Mouse (Mus musculus) megakaryocyte-erythroid progenitor cell, adult 5-6 weeks (primary cell): Measurements from ENCODE around the gene Tubg2. TPM values are rescaled to one million over a fixed set of nuclear protein-coding genes. Genes with fewer than 3 reads are reported as not detected.

ENCODE experiments used
- ATAC-seq: replicated peaks from 2 replicates; pipeline ENCODE4 v1.8.0; 2016; ENCODE audit warnings: mild to moderate bottlenecking, inconsistent platforms; ENCODE audit not compliant: severe bottlenecking, poor library complexity, low FRiP score, low TSS enrichment
- total RNA-seq, 2 experiments: library from RNA; stranded (forward) in 1 of 2; stranded (reverse) in 1 of 2; fragments of 200-1000, 215-1000 nt in 1 of 2; fragments of >200 nt in 1 of 2; fragmentation: Nextera tagmentation in 1 of 2; gene quantifications; 2 replicates each; pipeline ENCODE4 v1.2.3; 2014 to 2017

The Tubg2 gene
- total RNA-seq, 2 experiments from 2014 or later, result not detected

DNA sequence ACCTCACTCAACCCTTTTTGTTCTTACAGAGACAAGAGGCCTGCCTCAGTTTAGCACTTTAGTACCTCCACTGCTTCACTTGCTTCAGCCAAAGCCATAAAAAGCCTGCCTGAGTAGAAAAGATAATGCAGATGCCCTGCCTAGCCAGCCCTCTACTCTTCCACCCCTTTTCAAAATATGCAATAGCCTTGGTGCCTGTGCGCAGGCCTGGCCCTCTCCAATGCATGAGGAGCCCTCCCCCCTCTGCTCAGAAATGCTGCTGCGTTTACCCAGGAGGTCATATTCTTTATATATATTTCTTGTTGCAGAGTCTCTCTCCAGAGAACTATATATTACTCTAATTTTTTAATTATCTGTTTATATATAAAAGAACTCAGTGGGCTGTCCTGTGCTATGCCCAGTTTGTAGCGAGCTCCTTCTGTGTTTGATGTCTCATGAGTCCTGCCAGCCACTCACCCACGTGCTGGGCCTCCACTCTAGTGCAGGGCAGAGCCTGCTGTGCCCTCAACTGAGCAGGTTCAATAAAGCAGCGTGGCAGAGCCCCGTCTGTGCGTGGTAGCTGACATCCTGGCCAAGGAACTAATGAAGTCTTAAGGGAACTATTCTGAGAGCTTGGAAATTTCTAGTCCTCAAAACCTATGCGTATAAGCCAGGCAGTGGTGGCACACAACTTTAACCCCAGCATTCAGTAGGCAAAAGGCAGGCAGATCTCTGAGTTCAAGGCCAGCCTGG is 34.6 kb downstream of the Tubg2 start:
- ATAC-seq, result peak; percentile 75

DNA sequence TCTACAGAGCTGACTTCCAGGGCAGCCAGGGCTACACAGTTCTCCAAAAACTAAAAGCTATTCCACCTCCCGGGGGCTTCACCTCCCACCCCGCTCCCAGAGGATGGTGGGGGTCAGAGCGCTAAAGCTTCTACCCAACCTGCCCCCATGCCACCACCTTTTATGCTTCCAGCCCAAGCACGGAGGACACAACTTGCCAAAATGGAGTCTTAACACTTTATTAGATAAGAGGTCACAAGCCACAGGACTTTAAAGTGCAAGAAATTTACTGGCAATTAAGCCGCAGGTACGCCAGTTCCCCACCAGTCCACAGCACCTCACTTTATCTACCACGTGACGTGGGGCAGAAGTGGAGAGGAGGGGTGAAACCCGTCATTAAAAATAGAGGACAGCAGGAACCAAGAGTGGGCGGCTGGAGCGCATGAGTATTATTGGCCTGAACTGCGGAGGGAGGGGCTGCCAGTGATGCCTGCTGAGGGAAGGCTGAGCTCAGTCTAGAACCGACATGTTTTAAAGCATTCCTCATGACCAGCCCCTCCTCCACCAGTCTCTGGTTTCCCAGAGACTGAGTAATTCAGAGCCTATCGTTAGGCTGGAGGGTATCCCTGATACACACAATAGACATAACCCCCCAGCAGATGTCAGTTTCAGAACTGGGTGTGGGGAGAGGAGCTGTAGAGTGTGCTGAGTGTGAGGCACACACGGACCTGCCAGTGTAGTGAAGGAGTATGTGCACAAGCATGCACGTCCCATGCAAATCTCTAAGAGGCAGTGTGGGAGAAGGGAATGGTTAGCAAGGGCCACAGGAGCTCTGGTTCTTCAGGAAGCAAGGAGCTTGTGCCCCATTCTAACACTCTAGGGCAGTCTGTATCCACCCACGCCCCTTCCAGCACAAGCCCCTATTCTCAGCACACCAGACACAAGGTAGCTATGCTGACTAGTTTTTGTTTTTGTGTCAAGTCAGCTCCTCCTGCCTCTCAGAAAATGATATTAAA is 35.5 kb downstream of the Tubg2 start:
- ATAC-seq, result no peak

DNA sequence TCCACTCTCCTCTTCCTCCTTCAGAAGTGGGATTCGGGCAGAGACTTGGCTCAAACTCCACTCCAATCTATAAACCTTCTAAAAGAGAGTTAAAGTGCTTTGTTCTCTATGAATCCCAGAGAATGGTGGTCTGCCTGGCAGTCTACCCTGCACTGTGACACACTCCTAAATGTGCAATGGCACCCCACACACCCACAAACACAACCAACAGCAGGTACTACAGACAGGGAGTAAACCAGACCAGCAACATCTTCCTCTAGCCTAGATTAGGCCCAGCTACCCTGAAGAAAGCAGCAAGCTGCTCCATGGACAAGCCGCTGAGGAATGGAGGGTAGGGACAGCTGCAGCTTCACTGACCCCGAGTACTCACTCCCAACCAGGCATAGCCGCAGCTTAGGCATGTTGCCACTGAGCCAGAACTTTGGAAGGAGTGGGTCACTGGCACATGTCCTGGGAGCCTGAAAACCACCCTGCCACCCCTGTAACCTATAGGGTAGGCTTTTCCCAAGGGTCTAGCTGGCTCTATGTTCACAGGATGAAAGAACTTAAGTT is 36.3 kb downstream of the Tubg2 start:
- ATAC-seq, result no peak

DNA sequence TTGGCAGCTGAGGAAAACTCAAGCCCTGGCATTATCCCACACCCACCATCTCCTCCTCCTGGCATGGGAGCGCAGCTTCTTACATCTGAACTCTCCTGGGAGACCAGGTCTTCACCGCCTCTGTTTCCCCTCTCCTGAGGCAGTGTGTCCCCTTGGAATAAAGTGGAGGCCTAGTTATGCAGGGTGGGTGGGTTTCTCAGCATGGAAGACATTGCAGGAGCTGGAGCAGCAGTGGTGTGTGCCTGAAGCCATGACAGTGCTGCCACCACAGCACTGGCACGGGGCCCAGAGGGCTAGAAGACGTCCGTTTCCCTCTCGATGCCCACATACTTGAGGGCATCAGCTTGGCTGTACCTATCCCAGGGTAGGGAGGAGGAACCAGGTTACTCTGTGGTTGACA is 36.9 kb downstream of the Tubg2 start:
- no peak for ATAC-seq

DNA sequence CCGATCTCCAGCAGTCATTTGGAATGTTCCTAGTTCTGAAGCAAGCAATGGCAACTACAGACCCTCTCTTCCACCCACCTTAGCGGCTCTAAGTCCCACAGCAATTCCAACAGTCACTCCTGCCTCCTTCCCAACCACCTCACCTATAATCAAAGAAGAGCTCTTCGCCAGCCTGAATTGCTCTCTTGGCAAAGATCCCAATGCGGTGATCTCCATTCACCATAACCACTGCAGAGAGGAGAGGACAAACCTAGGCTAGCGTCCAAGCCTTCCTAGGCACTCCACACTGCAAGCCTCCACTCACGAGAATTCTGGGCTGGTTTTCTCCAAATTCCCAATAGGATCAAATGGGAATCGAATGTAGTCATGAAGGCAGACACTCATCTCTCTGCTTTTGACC is 37.4 kb downstream of the Tubg2 start:
- ATAC-seq, result no peak

DNA sequence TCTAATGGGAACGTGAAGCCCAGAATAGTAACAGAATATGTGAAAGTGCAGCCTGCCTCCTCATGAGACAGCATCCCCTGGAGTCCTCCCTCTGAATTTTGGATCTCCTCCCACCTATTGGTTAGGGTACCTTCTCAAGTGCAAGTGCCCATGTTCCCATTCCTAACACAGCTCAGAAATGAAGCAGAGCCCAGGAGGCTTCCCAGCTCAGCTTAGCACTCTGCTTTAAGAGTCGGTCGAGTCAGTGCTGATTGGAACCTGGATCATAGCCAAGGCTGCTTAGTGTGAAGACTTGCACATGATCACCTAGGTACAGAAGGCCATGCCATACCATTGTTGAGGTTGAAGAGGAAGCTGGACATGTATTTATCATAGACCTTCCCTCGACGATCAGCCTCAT is 38.4 kb downstream of the Tubg2 start:
- ATAC-seq, result no peak

DNA sequence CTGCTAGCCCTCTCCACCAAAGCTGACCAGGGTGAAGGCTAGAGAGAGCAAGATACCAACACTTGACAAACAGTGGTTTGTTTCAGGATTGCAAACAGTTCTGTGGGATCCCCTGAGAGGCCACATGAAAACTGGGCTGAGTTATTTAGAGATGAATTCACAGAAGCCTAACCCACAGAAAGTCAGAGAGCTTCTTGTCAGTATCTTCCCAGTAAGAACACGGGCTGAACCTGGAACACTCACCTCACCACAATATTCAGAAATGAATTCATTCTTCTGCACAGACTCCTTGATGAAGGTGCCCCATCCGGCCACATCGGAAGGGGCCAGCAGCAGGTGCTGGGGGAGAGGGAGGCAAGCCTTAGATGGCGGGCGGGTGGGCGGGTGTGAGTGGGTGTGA is 38.9 kb downstream of the Tubg2 start:
- no peak for ATAC-seq

DNA sequence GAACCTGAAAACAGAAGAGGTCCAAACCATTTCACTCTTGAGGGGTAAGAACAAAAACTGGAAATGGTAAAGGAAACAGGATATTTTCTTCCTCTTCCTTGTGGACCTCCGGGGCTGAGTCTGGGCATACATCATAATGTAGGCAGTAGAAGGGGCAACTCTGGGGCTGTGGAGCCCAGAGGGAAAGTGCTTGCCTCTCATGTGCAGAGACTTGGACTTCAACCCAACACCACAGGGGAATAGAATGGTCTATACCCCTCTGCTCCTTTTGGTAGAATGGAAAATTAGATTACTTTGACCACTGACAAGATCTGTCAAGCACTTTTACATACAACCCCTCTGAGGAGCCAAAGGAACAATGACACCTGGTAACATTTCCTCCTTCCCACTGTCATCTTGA is 39.4 kb downstream of the Tubg2 start:
- no peak for ATAC-seq

DNA sequence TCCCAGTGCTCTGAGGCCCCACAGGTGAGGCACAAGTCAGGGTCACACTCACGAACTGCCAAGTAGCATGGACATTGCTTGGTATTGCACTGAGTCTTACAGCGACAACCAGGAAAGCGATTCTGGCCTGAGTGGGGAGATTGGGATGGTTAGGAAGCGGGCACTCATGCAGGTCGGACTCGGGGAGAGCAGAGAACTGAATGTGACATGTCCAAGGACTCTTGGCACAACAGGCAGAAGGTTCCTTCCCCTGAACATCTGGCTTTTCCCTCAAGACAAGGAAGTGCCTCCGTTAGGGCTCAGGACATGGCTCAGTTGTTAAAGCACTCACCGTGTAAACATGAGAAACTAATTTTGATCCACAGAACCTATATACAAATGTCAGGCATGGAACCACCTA is 39.9 kb downstream of the Tubg2 start:
- ATAC-seq, result no peak

DNA sequence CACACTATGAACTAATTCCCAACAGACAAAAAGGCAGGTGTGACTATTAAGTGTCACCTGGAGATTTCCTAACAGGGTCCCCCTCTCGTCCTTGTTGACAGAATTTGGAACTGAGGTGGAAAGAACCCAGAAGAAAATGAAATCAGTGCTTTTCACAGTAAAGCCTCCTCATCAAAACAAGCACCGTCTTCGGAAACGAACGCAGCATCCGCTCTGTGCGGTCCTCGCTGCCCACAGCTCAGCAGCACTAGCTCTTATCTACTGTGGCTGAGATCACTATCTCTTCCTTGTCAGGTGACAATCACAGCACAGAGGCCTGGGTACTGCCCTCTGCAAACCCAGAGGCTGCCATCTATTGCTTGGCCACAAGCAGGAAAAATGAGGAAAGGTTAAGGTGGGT is 40.5 kb downstream of the Tubg2 start:
- no peak for ATAC-seq

DNA sequence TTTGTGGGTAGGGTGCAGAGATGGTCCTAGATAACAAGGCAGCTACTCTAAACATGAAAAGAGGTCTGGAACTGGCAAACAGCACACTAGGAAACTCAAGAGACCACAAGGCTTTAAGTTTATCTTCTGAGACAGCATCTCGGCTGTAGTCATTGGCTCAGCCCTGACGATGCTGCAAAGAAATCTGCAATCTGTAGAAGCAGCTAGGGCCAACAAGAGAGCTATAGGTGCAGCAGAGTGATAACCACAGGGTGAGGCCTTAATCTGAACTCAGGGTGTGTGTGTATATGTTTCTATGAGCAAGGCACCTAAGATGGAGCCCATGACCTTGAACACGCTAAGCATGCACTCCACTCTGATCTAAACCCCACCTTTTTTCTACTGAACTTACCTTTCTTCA is 43.8 kb downstream of the Tubg2 start:
- ATAC-seq, result peak; percentile 79

DNA sequence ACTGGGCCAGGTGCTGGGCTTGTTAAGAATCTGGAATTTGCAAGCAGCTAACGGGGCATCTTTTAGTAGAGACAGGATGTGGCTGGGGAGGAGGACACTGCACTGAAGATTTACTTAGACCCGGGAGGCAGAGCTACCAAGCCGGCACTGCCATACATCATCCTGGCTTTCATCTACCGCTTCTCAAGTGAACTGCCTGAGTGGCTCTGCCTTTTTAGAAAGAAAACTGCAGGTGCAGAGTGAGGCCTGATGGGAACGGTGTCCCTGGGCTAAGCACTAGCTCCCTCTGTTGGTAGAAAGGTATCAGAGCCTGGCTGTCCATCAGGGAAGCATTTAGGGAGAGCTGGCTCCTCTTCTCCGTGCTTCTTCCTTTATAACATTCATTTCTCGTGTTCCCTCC is 45.3 kb downstream of the Tubg2 start:
- peak; percentile 70 for ATAC-seq

Other genes starting within 250 kb of the Tubg2 start
- 16.7 and 20.2 TPM in 2 replicates for gene Stat3, start 216.4 kb upstream of the Tubg2 start, total RNA-seq (2014; fragmentation: Nextera tagmentation)
- 20.3 and 50.3 TPM in 2 replicates for gene Stat3, start 216.4 kb upstream of the Tubg2 start, total RNA-seq (2017)
- 2.4 and 3.7 TPM in 2 replicates for gene Cavin1, start 185.0 kb upstream of the Tubg2 start, total RNA-seq (2014; fragmentation: Nextera tagmentation)
- gene Cavin1, start 185.0 kb upstream of the Tubg2 start, total RNA-seq (2017), result 3.8 and 6.1 TPM in 2 replicates
- 65.0 and 67.0 TPM in 2 replicates for gene Atp6v0a1, start 146.5 kb upstream of the Tubg2 start, total RNA-seq (2014; fragmentation: Nextera tagmentation)
- 32.0 and 71.5 TPM in 2 replicates for gene Atp6v0a1, start 146.5 kb upstream of the Tubg2 start, total RNA-seq (2017)
- 1.5 and 4.3 TPM in 2 replicates for gene Naglu, start 85.9 kb upstream of the Tubg2 start, total RNA-seq (2014; fragmentation: Nextera tagmentation)
- 3.1 and 4.5 TPM in 2 replicates for gene Naglu, start 85.9 kb upstream of the Tubg2 start, total RNA-seq (2017)
- gene Hsd17b1, start 77.5 kb upstream of the Tubg2 start, total RNA-seq (2014; fragmentation: Nextera tagmentation), result not detected in 2 replicates
- gene Hsd17b1, start 77.5 kb upstream of the Tubg2 start, total RNA-seq (2017), result not detected in 2 replicates
- 27.3 and 30.7 TPM in 2 replicates for gene Coasy, start 73.3 kb upstream of the Tubg2 start, total RNA-seq (2014; fragmentation: Nextera tagmentation)
- gene Coasy, start 73.3 kb upstream of the Tubg2 start, total RNA-seq (2017), result 15.1 and 17.2 TPM in 2 replicates
- 46.8 and 53.3 TPM in 2 replicates for gene Mlx, start 68.6 kb upstream of the Tubg2 start, total RNA-seq (2014; fragmentation: Nextera tagmentation)
- gene Mlx, start 68.6 kb upstream of the Tubg2 start, total RNA-seq (2017), result 34.5 and 74.8 TPM in 2 replicates
- gene Psmc3ip, start 60.5 kb upstream of the Tubg2 start, total RNA-seq (2014; fragmentation: Nextera tagmentation), result 26.2 and 65.9 TPM in 2 replicates
- 38.0 and 79.3 TPM in 2 replicates for gene Psmc3ip, start 60.5 kb upstream of the Tubg2 start, total RNA-seq (2017)
- gene Retreg3, start 36.0 kb upstream of the Tubg2 start, total RNA-seq (2014; fragmentation: Nextera tagmentation), result 17.0 and 20.6 TPM in 2 replicates
- gene Retreg3, start 36.0 kb upstream of the Tubg2 start, total RNA-seq (2017), result 29.3 and 36.7 TPM in 2 replicates
- gene Tubg1, start 36.0 kb upstream of the Tubg2 start, total RNA-seq (2014; fragmentation: Nextera tagmentation), result 51.9 and 55.2 TPM in 2 replicates
- gene Tubg1, start 36.0 kb upstream of the Tubg2 start, total RNA-seq (2017), result 28.7 and 42.7 TPM in 2 replicates
- not detected in 2 replicates for gene Cntnap1, start 14.6 kb downstream of the Tubg2 start, total RNA-seq (2014; fragmentation: Nextera tagmentation)
- 0.15 TPM in 1 of 2 replicates, not detected in the other for gene Cntnap1, start 14.6 kb downstream of the Tubg2 start, total RNA-seq (2017)
- gene Plekhh3, start 15.4 kb downstream of the Tubg2 start, total RNA-seq (2014; fragmentation: Nextera tagmentation), result not detected in 2 replicates
- gene Plekhh3, start 15.4 kb downstream of the Tubg2 start, total RNA-seq (2017), result not detected in 2 replicates
- gene Ccr10, start 19.5 kb downstream of the Tubg2 start, total RNA-seq (2014; fragmentation: Nextera tagmentation), result not detected in 2 replicates
- not detected in 2 replicates for gene Ccr10, start 19.5 kb downstream of the Tubg2 start, total RNA-seq (2017)
- 18.2 and 20.6 TPM in 2 replicates for gene Ezh1, start 70.6 kb downstream of the Tubg2 start, total RNA-seq (2014; fragmentation: Nextera tagmentation)
- gene Ezh1, start 70.6 kb downstream of the Tubg2 start, total RNA-seq (2017), result 13.8 and 20.3 TPM in 2 replicates
- not detected in 2 replicates for gene Ramp2, start 90.1 kb downstream of the Tubg2 start, total RNA-seq (2014; fragmentation: Nextera tagmentation)
- not detected in 2 replicates for gene Ramp2, start 90.1 kb downstream of the Tubg2 start, total RNA-seq (2017)
- 112 and 137 TPM in 2 replicates for gene Vps25, start 97.8 kb downstream of the Tubg2 start, total RNA-seq (2014; fragmentation: Nextera tagmentation)
- gene Vps25, start 97.8 kb downstream of the Tubg2 start, total RNA-seq (2017), result 44.7 and 71.5 TPM in 2 replicates
- 0.25 and 1.4 TPM in 2 replicates for gene Wnk4, start 104.7 kb downstream of the Tubg2 start, total RNA-seq (2014; fragmentation: Nextera tagmentation)
- 0.05 and 0.30 TPM in 2 replicates for gene Wnk4, start 104.7 kb downstream of the Tubg2 start, total RNA-seq (2017)
- gene Cntd1, start 123.1 kb downstream of the Tubg2 start, total RNA-seq (2014; fragmentation: Nextera tagmentation), result 2.3 and 3.7 TPM in 2 replicates
- 2.1 and 4.2 TPM in 2 replicates for gene Cntd1, start 123.1 kb downstream of the Tubg2 start, total RNA-seq (2017)
- gene Coa3, start 123.2 kb downstream of the Tubg2 start, total RNA-seq (2014; fragmentation: Nextera tagmentation), result 67.5 and 86.7 TPM in 2 replicates
- 28.4 and 40.6 TPM in 2 replicates for gene Coa3, start 123.2 kb downstream of the Tubg2 start, total RNA-seq (2017)
- 86.7 and 98.7 TPM in 2 replicates for gene Becn1, start 146.4 kb downstream of the Tubg2 start, total RNA-seq (2014; fragmentation: Nextera tagmentation)
- gene Becn1, start 146.4 kb downstream of the Tubg2 start, total RNA-seq (2017), result 160 and 162 TPM in 2 replicates
- gene Psme3, start 160.3 kb downstream of the Tubg2 start, total RNA-seq (2014; fragmentation: Nextera tagmentation), result 239 and 277 TPM in 2 replicates
- 176 and 226 TPM in 2 replicates for gene Psme3, start 160.3 kb downstream of the Tubg2 start, total RNA-seq (2017)
- gene Aoc2, start 169.2 kb downstream of the Tubg2 start, total RNA-seq (2014; fragmentation: Nextera tagmentation), result 7.6 and 11.5 TPM in 2 replicates
- gene Aoc2, start 169.2 kb downstream of the Tubg2 start, total RNA-seq (2017), result 1.9 and 2.9 TPM in 2 replicates
- not detected in 2 replicates for gene Aoc3, start 174.7 kb downstream of the Tubg2 start, total RNA-seq (2014; fragmentation: Nextera tagmentation)
- 0.69 TPM in 1 of 2 replicates, not detected in the other for gene Aoc3, start 174.7 kb downstream of the Tubg2 start, total RNA-seq (2017)
- gene G6pc, start 211.7 kb downstream of the Tubg2 start, total RNA-seq (2014; fragmentation: Nextera tagmentation), result not detected in 2 replicates
- not detected in 2 replicates for gene G6pc, start 211.7 kb downstream of the Tubg2 start, total RNA-seq (2017)